Mouse (Mus musculus): ENCODE data around the gene Ubqln1. TPM values are rescaled to one million over a fixed set of nuclear protein-coding genes. Genes with fewer than 3 reads are reported as not detected.

Gene Ubqln1
- polyA plus RNA-seq (2017; shearing (Covaris generic)), result 100 to 1,000 TPM in 1 of 2 experiments, 10 to 100 TPM in 1; 95.4 to 122 TPM

GRCm38 (mm10) chr13:58215592-58216341 lies at the start of gene Ubqln1:
Gene Ubqln1, minus strand, starts transcription at chr13:58215653.

GRCm38 (mm10) chr13:58157447-58158098 lies 57.9 kb downstream of the Ubqln1 start, which contains the start of gene Idnk:
Gene Idnk, plus strand, starts transcription at chr13:58157649.

DNA sequence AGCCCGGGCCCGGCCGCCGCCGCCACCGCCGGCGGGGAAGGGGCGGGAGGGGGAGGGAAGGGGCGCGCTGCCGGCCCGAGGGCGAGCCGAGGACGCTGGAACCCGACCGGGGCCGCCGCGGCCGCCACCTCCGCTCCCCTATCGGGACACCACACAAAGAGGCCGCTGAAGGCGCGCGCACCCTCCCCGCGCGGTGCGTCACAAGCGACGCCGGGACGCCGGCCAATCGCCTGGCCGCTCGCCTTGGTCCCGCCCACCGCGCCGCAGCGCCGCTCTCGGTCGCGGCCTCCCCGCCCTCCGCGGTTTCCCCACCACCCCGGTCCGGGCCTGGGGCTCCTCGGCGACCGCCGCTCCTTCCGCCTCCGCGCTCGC lies 87.1 kb downstream of the Ubqln1 start, which contains the start of gene Hnrnpa0:
Gene Hnrnpa0, minus strand, starts transcription at position 161 of the 372 bp plus-strand sequence.

Other genes starting within 250 kb of the Ubqln1 start
- 1 to 10 TPM; 1.2 to 2.1 TPM for gene Klhl3, start 102.1 kb downstream of the Ubqln1 start, polyA plus RNA-seq (2017; shearing (Covaris generic))
- gene Hnrnpa0, start 87.1 kb downstream of the Ubqln1 start, polyA plus RNA-seq (2017; shearing (Covaris generic)), result 10 to 100 TPM; 75.7 to 80.6 TPM
- gene Idnk, start 58.0 kb downstream of the Ubqln1 start, polyA plus RNA-seq (2017; shearing (Covaris generic)), result 100 to 1,000 TPM; 163 to 194 TPM
- 1 to 10 TPM; 1.1 to 1.2 TPM for gene Gkap1, start 60.0 kb upstream of the Ubqln1 start, polyA plus RNA-seq (2017; shearing (Covaris generic))
- under 1 TPM in 1 of 2 experiments, not detected in 1; 0.18 TPM for gene Kif27, start 143.5 kb upstream of the Ubqln1 start, polyA plus RNA-seq (2017; shearing (Covaris generic))
- gene 2210016F16Rik, start 169.6 kb upstream of the Ubqln1 start, polyA plus RNA-seq (2017; shearing (Covaris generic)), result 10 to 100 TPM; 53.4 to 54.6 TPM
- gene Rmi1, start 186.6 kb upstream of the Ubqln1 start, polyA plus RNA-seq (2017; shearing (Covaris generic)), result 10 to 100 TPM; 32.5 to 33.1 TPM
- 1,000 to 10,000 TPM; 1,846 to 1,891 TPM for gene Hnrnpk, start 187.7 kb upstream of the Ubqln1 start, polyA plus RNA-seq (2017; shearing (Covaris generic))